Mouse (Mus musculus) liver, embryonic 14.5 days (tissue): ENCODE measurements around the gene Vps13d. TPM values are rescaled to one million over a fixed set of nuclear protein-coding genes. Genes with fewer than 3 reads are reported as not detected.
A peak's percentile ranks its signal among the peaks of the same experiment; 100 is the strongest.

Source experiments
- ATAC-seq: fragments of 200-750 bp; cut with Nextera tagmentation; 2 replicates; pipeline ENCODE4 v1.8.0; 2017; ENCODE audit warnings: moderate number of reproducible peaks, mild to moderate bottlenecking, moderate library complexity; ENCODE audit not compliant: insufficient read depth
- DNase-seq, 3 experiments: peaks; one replicate each; pipeline ENCODE4 v3.0.0-alpha.2; 2012 to 2013; ENCODE audit warnings: low read depth in 3 of 3, low spot score in 3 of 3
- H3K27ac ChIP-seq: fragments of 300-500 bp; sonication (generic); 2 replicates; pipeline ENCODE4 v1.5.1; 2014; ENCODE audit warnings: moderate library complexity, mild to moderate bottlenecking, control low read depth, inconsistent platforms
- H3K27me3 ChIP-seq: fragments of 300-500 bp; sonication (generic); 2 replicates; pipeline ENCODE4 v1.6.1; 2014; ENCODE audit warnings: mild to moderate bottlenecking, low read length, moderate library complexity; ENCODE audit not compliant: control insufficient read depth, insufficient read depth
- H3K36me3 ChIP-seq: fragments of 300-500 bp; sonication (generic); replicated peaks from 2 replicates; pipeline ENCODE4 v1.6.1; 2014; ENCODE audit warnings: low read depth; ENCODE audit not compliant: control insufficient read depth, insufficient read depth
- H3K4me1 ChIP-seq, 2 experiments: fragments of 200-500 bp in 1 of 2; fragments of 300-500 bp in 1 of 2; sonication (generic) in 1 of 2; replicated peaks; 2 replicates each; pipeline ENCODE4 v1.6.1; 2012 to 2014; ENCODE audit warnings: antibody characterized with exemption in 1 of 2, inconsistent platforms in 1 of 2, low read length in 1 of 2; ENCODE audit not compliant: control insufficient read depth in 2 of 2, insufficient read depth in 2 of 2
- H3K4me2 ChIP-seq: fragments of 300-500 bp; sonication (generic); 2 replicates; pipeline ENCODE4 v1.6.1; 2014; ENCODE audit warnings: low read depth, mild to moderate bottlenecking, control low read depth, moderate library complexity
- H3K4me3 ChIP-seq, 2 experiments: fragments of 200-500 bp in 1 of 2; fragments of 300-500 bp in 1 of 2; sonication (generic) in 1 of 2; 2 replicates each; pipeline ENCODE4 v1.5.1; 2012 to 2014; ENCODE audit warnings: low read depth in 2 of 2, low read length in 2 of 2, mild to moderate bottlenecking in 2 of 2, control low read depth in 1 of 2, inconsistent platforms in 1 of 2, moderate library complexity in 1 of 2; ENCODE audit not compliant: insufficient read depth in 1 of 2
- H3K9ac ChIP-seq: fragments of 300-500 bp; sonication (generic); replicated peaks from 2 replicates; pipeline ENCODE4 v1.6.1; 2014; ENCODE audit warnings: mild to moderate bottlenecking, control low read depth, moderate library complexity
- H3K9me3 ChIP-seq: fragments of 300-500 bp; sonication (generic); 2 replicates; pipeline ENCODE4 v1.6.1; 2016; ENCODE audit warnings: low read length, mixed read lengths; ENCODE audit not compliant: control insufficient read depth
- CTCF ChIP-seq: IDR thresholded peaks from 2 replicates; pipeline ENCODE4 v1.5.1; 2016; ENCODE audit warnings: antibody characterized with exemption, low read depth, control low read depth
- EP300 ChIP-seq: IDR thresholded peaks from 2 replicates; pipeline ENCODE4 v1.6.1; 2016; ENCODE audit warnings: antibody characterized with exemption, low read depth
- WGBS: fragments of 180-500 bp; shearing (Covaris S2); extraction: QIAGEN DNeasy Blood & Tissue Kit; methylation state at CpG from one replicate; pipeline ENCODE4 v1.1.7; 2014; ENCODE audit not compliant: insufficient replicate concordance; 5-methylcytosine and 5-hydroxymethylcytosine counted together
- polyA plus RNA-seq, 2 experiments: library from polyadenylated mRNA; depleted of rRNA in 1 of 2; stranded (reverse) in 1 of 2; unstranded in 1 of 2; fragments of >200 nt; fragmentation: Nextera tagmentation in 1 of 2; extraction: Ambion mirVana in 1 of 2; gene quantifications; 2 replicates each; pipeline versions ENCODE4 v1.2.1 to v1.2.3; 2012 to 2014

Gene Vps13d
- polyA plus RNA-seq, 2 experiments = 5.3 to 7.1 TPM

DNA sequence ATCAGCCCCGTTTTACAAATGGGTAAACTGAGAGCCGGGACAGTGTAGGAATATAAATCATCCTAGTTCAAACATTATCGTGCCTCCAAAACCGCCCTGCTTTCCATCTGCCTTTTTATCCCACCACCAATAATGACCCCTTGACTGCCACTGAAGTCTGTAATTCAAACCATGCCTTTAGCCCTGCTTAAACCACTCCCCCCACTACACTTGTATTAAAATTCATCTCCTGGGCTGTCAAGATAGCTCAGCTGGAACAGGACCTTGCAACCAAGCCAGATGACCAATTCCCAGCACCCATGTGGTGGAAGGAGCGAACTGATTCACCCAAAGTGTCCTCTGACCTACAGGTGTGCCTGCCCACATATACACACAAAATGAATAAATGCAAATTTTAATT, 367 bp upstream of the Vps13d start:
- Histone ChIP-seq H3K4me1 (peaks cover 48 to 52% of the 10 kb centered on the region in 2 experiments), H3K4me3 (peak overlapping the region in 1 of 2 experiments; percentile 89; a peak in 2 of 4 replicates), H3K9ac (no peak overlapping the region; the same call in none of the 2 replicates), H3K9me3 (no peaks in the 10 kb centered on the region), H3K27me3 (no peaks in the 10 kb centered on the region), H3K36me3 (peaks cover 7% of the 10 kb centered on the region; the same call in 1 of the 2 replicates), H3K4me2 (peak overlapping the region; percentile 17; the same call in 1 of the 2 replicates), H3K27ac (no peak overlapping the region)
- ATAC-seq (no peak), DNase-seq (no peak)
- TF ChIP-seq EP300 (no peak), CTCF (no peak)
- WGBS = 24% methylated on average over 5 of the region's 5 CpGs

DNA sequence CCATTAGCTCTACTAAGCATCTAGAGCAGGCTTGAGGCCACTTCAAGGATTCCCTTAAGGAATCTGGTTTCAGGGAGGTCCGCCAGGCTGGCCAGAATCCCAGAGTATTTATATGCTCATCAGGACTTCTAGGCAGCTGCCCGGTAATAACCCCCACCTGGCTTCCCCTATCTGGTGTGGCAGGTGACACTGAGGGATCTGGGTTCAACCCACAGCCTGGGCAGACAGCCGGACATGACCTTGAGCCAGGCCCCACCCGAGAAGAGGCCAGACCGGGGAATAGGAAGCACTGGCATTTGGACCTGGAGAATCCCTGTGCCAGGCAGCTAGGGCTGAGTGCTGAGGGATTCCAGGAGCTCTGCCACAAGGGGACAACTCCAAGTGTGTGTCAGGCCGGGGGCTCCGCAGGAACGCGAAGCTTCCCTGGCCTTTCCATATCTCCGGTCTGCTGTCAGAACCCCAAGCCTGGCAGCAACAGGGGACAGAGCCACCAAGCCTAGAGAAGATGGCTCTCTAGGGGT, 754 bp downstream of the Vps13d start:
- no peaks in the 10 kb centered on the region for H3K9me3 ChIP-seq
- ATAC-seq = peak; percentile 38
- H3K4me3 ChIP-seq = peak overlapping the region; percentile 89 to 93
- H3K36me3 ChIP-seq = peaks cover 13% of the 10 kb centered on the region
- peak overlapping the region; percentile 52 for H3K27ac ChIP-seq
- H3K4me1 ChIP-seq = peaks cover 39 to 42% of the 10 kb centered on the region in 2 experiments
- peak overlapping the region; percentile 86 for H3K9ac ChIP-seq
- TF ChIP-seq EP300 (no peak), CTCF (no peak)
- peak overlapping the region; percentile 87 for H3K4me2 ChIP-seq
- WGBS = 3% methylated on average over 10 of the region's 10 CpGs
- no peaks in the 10 kb centered on the region for H3K27me3 ChIP-seq
- DNase-seq = no peak

DNA sequence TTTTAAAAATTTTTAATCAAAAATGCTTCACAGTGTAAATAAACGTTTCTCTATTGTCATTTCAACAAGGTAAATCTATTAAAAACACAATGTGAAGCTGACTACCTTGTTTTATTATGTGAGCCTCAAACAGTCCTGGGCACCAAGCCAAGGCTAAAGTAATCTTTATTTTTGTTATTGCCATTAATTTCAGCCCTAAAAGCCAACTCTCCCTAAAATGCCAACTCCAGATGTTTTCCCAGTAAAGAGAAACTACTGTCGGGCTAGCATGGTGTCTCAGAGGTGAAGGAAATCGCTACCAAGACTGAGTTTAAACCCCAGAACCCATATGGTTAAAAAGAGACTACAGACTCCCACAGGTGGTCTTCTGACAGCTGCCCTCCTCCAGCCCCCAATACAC, 1.4 kb downstream of the Vps13d start:
- no peak for DNase-seq
- peak overlapping the region; percentile 86 for H3K9ac ChIP-seq
- no peak overlapping the region for H3K27ac ChIP-seq
- peak overlapping the region; percentile 89 to 93; a peak in 3 of 4 replicates for H3K4me3 ChIP-seq
- ATAC-seq = no peak
- WGBS = 46% methylated on average over 3 of the region's 3 CpGs
- TF ChIP-seq EP300 (no peak), CTCF (no peak)
- H3K9me3 ChIP-seq = no peaks in the 10 kb centered on the region
- H3K4me1 ChIP-seq = peaks cover 33 to 35% of the 10 kb centered on the region in 2 experiments
- H3K27me3 ChIP-seq = no peaks in the 10 kb centered on the region
- H3K36me3 ChIP-seq = peaks cover 16% of the 10 kb centered on the region
- peak overlapping the region; percentile 87 for H3K4me2 ChIP-seq

DNA sequence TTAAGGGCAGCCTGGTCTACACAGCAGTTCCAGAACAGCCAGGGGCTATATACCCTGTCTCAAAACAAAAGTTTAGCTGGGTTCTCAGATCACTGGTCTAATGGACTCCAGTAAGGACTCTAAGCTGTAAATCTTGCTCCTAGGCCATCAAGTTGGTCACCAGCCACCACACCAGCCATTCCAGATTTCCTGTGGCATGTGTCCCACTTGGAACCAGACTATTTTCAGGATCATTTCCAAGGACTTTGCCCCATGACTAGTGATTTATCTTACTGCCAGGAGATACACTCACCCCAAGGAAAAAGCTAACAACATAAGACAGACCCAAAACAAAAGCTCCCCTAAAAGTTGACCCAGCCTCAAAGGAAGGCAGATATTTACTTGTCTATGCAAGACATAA, 2.1 kb downstream of the Vps13d start:
- Histone ChIP-seq H3K9ac (no peak overlapping the region), H3K27me3 (no peaks in the 10 kb centered on the region), H3K9me3 (no peaks in the 10 kb centered on the region), H3K36me3 (peaks cover 16% of the 10 kb centered on the region), H3K27ac (no peak overlapping the region), H3K4me1 (peaks cover 32% of the 10 kb centered on the region in 2 experiments), H3K4me2 (peak overlapping the region; percentile 87; the same call in 1 of the 2 replicates), H3K4me3 (no peak overlapping the region)
- no peak for DNase-seq
- TF ChIP-seq CTCF = no peak
- no peak for TF ChIP-seq EP300
- ATAC-seq = no peak

DNA sequence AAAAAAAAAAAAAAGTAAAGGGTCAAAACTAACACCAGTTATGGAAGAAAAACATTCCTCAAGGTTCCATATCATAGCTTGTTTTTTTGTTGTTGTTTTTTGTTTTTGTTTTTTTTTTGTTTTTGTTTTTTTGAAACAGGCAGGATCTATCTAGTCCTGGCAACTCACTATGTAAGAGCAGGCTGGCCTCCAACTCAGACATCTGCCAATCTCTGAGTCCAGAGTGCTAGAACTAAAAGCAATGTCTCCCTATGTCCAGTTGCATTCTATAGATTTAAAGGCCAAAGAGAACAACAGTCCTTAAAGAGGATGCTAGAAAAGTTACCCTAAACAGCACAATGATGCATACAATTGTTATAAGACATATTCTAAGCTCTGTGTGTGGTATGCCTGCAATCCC, 6.2 kb downstream of the Vps13d start:
- Histone ChIP-seq H3K27ac (no peak overlapping the region), H3K36me3 (peaks cover 21% of the 10 kb centered on the region), H3K4me1 (peaks cover 9 to 13% of the 10 kb centered on the region in 2 experiments), H3K4me2 (no peak overlapping the region), H3K4me3 (no peak overlapping the region), H3K27me3 (no peaks in the 10 kb centered on the region), H3K9me3 (no peaks in the 10 kb centered on the region), H3K9ac (no peak overlapping the region)
- TF ChIP-seq CTCF (no peak), EP300 (no peak)
- ATAC-seq (no peak), DNase-seq (no peak)
